Mouse (Mus musculus) lung, adult 2 months (tissue): ENCODE data around the gene Sel1l2. TPM values are rescaled to one million over a fixed set of nuclear protein-coding genes. Genes with fewer than 3 reads are reported as not detected.

Experiments used
- DNase-seq: peaks from one replicate; pipeline ENCODE4 v3.0.0; 2022
- H3K4me1 ChIP-seq: fragments of 200-500 bp; 2 replicates; pipeline ENCODE4 v1.6.1; 2011; ENCODE audit warnings: low read length; ENCODE audit not compliant: control insufficient read depth, insufficient read depth
- H3K4me3 ChIP-seq: fragments of 200-500 bp; replicated peaks from 2 replicates; pipeline ENCODE3; 2011; ENCODE audit warnings: low read depth, mild to moderate bottlenecking, control low read depth, low read length; ENCODE audit errors: extremely low read depth
- CTCF ChIP-seq: fragments of 200-500 bp; IDR thresholded peaks from 2 replicates; pipeline ENCODE4 v1.5.1; 2011; ENCODE audit warnings: mild to moderate bottlenecking, low read length, control low read depth; ENCODE audit not compliant: insufficient read depth
- POLR2A ChIP-seq: fragments of 200-500 bp; IDR thresholded peaks from 2 replicates; pipeline ENCODE4 v1.6.1; 2011; ENCODE audit warnings: low read depth, mild to moderate bottlenecking, control low read depth, low read length, borderline replicate concordance; ENCODE audit errors: extremely low read depth
- WGBS: fragments of 180-500 bp; shearing (Covaris S2); methylation state at CpG from one replicate; pipeline ENCODE4 v1.1.7; 2018; 5-methylcytosine and 5-hydroxymethylcytosine counted together
- polyA plus RNA-seq: library from polyadenylated mRNA; depleted of rRNA; stranded (reverse); fragments of >200 nt; gene quantifications from 2 replicates; pipeline ENCODE4 v1.2.3, GENCODE M21; 2012; rRNA removed

Sel1l2 gene
- not detected in 2 replicates for polyA plus RNA-seq

DNA sequence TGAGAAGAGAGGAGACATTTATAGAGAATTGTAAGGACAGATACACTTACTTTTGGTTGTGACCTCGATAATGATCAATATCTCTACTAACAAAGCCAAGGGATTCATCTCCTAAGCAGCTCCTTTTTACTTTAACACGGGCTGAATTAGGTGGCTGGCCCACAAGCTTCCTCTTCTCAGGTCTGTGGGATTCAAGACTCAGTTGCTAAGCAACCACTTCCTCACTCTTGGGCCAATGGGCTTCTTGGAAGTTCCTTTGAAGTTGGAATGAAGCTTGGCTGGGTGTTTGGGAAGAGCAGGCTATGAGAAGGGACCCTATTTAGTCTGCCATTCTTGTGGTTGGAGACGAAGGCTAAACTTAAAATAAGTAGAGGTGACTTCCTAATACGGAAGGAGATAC, at the start of gene Sel1l2:
Sel1l2 (minus strand) TSS at position 182 of the 400 bp plus-strand sequence.
- TF ChIP-seq CTCF (no peak), POLR2A (no peak)
- DNase-seq: no peak
- 36% methylated on average over 4 of the region's 4 CpGs for WGBS
- Histone ChIP-seq H3K4me1 (no peaks in the 10 kb centered on the region), H3K4me3 (no peak within 1 kb of the TSS)

DNA sequence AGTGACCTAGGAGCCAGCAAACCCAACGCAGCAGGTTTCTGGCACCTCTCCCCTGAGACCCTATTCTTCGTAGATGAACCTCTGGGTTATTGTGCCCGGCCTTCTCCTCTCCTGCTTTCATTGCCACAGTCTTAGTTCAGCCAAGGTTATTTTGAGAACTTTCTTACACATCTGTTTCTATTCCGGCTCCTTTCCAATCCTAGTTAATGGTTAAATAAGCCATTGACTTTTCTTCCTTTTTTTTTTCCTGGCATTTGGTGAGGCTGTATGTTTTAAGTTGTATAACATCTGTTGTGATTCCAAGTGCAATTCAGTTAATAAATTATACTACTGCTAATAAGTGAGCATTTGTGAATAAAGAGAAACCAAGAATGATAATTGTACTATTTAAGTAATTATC, 49.6 kb upstream of the Sel1l2 start:
- Histone ChIP-seq H3K4me1 (no peaks in the 10 kb centered on the region), H3K4me3 (no peak overlapping the region)
- WGBS: 75% methylated on average over 4 of the region's 4 CpGs
- TF ChIP-seq CTCF (no peak), POLR2A (no peak)
- DNase-seq: no peak

DNA sequence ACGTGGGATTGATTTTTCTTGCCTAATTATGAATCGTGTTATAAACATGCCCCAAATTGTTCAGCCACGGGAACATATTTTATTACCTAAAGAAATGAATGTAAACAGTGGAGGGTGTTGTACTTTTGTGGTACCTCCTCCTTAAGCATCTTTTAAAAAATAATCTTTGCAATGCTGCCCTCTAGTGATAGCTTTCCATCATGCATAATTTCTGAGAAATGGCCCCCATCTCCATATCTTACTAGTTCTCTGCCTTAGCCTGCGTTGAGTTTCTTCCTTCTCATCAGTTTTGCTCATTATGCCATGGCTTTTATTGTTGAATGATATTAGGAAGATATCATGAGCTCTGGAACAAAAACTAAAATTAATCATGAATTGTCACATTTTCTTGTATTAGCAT, 37.8 kb upstream of the Sel1l2 start:
- TF ChIP-seq POLR2A (no peak), CTCF (peak; percentile 13; the same call in 1 of the 2 replicates)
- Histone ChIP-seq H3K4me1 (no peaks in the 10 kb centered on the region), H3K4me3 (no peak overlapping the region)
- WGBS: 11% methylated on average over 4 of the region's 4 CpGs
- DNase-seq: no peak

DNA sequence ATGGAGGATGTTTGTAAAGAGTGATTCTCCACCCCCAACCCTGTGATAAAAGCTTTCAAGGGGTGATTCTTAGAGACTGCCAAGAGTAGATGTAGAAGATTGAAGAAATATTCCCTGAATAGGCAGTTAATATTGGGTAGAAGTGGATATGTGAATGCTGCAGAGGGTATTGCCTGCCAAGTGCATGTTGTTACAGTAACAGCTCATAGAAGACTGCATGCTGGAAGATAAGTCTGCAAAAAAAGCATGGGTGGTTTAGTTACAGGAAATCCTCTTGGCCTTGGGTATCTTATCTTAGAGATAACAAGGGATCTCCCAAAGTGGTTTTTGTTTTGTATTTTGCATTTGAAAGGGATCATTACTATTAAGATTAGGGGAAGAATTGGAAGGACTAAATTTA, 36.3 kb upstream of the Sel1l2 start:
- no peak overlapping the region for H3K4me3 ChIP-seq
- TF ChIP-seq POLR2A: no peak
- TF ChIP-seq CTCF: no peak
- DNase-seq: no peak
- H3K4me1 ChIP-seq: no peaks in the 10 kb centered on the region

DNA sequence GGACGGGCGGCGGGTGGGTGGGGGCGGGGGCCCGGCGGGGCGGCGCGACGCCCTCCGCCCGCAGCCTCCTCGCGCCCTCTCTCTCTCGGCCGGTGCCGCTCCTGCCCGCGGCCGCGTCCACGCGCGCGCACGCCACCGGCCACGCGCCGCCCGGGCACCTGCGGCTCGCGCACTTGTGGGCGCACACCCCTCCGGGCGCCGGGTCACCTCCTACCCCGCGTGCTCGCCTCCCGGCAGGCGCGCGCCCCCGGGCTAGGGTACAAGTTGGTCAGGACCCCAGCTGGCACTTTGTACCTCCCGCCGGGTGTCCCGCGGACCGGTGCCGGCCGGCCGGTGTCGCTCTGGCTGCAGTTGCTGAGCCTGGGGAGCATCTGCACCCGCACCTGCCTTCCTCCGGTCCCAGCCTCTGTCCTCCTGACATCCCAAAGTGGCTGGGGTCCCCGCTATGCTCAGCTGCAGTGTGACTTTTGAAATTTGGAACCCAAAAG, 6.3 kb upstream of the Sel1l2 start:
- TF ChIP-seq CTCF (no peak), POLR2A (no peak)
- WGBS: under 1% methylated on average over 48 of the region's 58 CpGs
- peak; percentile 39 for DNase-seq
- Histone ChIP-seq H3K4me3 (peak overlapping the region; percentile 63), H3K4me1 (no peaks in the 10 kb centered on the region)

DNA sequence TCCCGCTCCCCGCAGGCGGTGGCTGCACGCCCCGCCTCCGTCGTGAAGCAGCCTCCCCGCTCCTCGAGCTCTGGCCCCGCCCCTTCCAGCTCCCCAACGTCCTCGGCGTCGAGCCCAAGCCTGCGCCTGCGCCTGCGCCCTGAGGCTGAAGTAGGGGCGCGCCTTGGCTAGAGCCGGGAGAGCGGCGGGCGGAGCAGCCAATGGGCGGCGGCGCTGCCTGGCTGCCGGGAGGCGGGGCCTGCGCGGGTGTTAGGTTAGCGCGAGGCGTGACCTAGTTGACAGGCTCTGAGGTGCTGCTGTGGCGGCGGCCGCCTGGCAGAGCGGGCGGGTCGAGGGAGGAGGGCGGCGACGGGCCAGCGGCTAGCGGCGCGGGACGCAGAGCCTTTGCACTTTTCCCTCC, 5.7 kb upstream of the Sel1l2 start, which contains the start of gene Macrod2:
Macrod2 (plus strand) TSS at position 131 of the 400 bp plus-strand sequence.
- Histone ChIP-seq H3K4me3 (peak within 1 kb of the TSS; percentile 63), H3K4me1 (no peaks in the 10 kb centered on the region)
- peak; percentile 98 for DNase-seq
- TF ChIP-seq POLR2A (peak; percentile 65; the same call in 1 of the 2 replicates), CTCF (no peak)
- WGBS: under 1% methylated on average over 44 of the region's 47 CpGs

DNA sequence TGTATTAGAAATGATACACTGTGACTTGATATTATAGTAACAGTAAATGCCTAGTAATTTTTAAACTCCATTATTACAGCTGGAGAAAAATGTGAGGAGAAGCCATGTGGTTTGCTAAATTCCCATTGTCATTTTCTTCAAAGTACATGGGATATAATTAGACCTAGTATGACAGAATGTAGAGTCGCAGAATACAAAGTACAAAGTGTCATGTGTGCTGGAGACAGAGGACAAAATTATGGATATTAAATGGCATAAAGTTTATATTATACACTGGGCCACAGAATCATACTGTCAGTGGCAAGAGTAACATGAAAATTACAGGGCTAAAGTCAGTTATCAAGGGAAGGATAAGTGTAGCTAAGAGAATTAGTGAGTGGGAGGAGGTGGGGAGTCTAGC, 24.7 kb downstream of the Sel1l2 start:
- H3K4me3 ChIP-seq: no peak overlapping the region
- WGBS: 65% methylated on average over 1 of the region's 1 CpGs
- no peak for DNase-seq
- TF ChIP-seq CTCF (no peak), POLR2A (no peak)
- H3K4me1 ChIP-seq: no peaks in the 10 kb centered on the region

DNA sequence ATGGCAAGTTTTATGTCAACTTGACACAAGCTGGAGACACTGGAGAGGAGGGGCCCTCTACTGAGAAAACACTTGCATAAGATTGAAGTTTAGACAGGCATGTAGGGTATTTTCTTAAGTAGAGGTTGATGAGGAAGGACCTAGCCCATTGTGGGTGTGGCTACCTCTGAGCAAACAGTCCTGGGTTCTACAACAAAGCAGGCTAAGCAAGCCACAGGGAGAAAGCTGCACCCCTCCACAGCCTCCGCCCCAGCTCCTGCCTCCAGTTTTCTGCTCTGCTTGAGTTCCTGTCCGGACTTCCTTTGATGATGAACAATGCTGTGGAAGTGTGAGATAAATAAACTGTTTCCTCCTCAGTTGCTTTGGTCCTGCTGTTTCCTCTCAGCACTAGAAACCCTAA, 29.6 kb downstream of the Sel1l2 start:
- no peak overlapping the region for H3K4me3 ChIP-seq
- WGBS: 24% methylated on average over 2 of the region's 2 CpGs
- no peak for DNase-seq
- no peaks in the 10 kb centered on the region for H3K4me1 ChIP-seq
- no peak for TF ChIP-seq POLR2A
- no peak for TF ChIP-seq CTCF

DNA sequence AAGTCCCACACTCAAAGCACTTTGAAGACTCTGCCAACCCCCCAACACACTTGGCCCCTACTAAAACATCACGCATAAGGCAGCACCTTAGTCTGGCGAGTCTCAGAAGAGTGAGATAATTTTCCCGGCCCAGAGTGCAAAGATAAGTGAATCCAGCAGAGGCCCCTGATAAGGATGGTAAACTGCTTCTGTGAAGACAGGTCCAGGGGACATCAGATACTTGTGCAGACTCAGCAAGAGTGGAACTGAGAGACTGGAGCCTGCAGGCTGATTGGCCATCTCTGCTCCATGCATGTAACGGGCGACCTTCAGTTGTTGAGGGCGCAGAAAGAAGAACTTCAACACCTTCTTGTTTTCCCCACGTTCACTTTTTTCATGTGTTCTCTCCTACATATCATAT, 47.1 kb downstream of the Sel1l2 start:
- 67% methylated on average over 7 of the region's 7 CpGs for WGBS
- no peak for TF ChIP-seq POLR2A
- TF ChIP-seq CTCF: no peak
- Histone ChIP-seq H3K4me1 (no peaks in the 10 kb centered on the region), H3K4me3 (no peak overlapping the region)
- no peak for DNase-seq

DNA sequence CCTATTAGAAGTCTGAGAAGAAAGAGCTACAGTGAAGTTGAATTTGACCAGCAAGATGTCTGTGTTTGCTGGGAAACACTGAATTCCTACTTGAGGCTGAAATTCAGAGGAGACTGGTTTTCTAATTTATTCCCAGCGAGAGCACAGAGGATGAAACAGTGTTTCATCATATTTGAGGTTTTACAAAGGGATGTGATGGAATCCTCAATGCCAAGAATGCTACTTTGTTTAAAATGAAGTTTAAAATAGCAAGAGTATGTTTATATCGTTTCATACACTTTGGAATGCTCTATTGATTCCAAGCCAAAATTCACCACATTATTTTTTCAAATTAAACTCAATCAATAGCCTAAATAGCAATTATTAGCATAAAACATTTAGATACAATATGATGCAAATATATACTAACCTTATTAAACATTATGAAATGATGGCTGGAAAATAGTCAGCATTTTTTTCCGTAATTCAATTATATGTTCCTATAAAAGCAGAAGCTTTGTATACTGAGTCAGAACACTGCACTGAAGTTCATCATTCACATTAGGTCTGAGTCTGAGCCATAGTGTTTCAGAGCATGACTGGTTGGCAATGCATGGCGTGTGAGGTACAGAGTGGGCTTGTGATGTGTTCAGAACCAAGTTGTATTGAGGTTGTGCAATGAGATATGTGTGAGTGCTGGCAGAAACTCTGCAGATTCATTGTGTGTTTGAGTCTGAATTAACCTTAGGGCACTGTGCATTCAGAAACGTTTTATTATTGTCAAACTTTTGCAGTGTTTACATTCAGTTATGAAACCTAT, 58.8 kb downstream of the Sel1l2 start:
- DNase-seq: no peak
- TF ChIP-seq POLR2A (no peak), CTCF (no peak)
- WGBS: 42% methylated on average over 5 of the region's 5 CpGs
- Histone ChIP-seq H3K4me3 (no peak overlapping the region), H3K4me1 (no peaks in the 10 kb centered on the region)
